Mouse (Mus musculus) limb, embryonic 15.5 days (tissue): ENCODE data around the gene Pik3r1. TPM values are rescaled to one million over a fixed set of nuclear protein-coding genes. Genes with fewer than 3 reads are reported as not detected.

ENCODE experiments used
- ATAC-seq: fragments of 200-750 bp; cut with Nextera tagmentation; 2 replicates; pipeline ENCODE4 v1.8.0; 2017; ENCODE audit warnings: low read depth, moderate TSS enrichment; ENCODE audit not compliant: insufficient number of reproducible peaks, low FRiP score, low TSS enrichment
- H3K27ac ChIP-seq: fragments of 300-500 bp; sonication (generic); 2 replicates; pipeline ENCODE4 v1.5.1; 2015; ENCODE audit warnings: moderate library complexity, mild to moderate bottlenecking, inconsistent platforms
- H3K27me3 ChIP-seq: fragments of 300-500 bp; sonication (generic); 2 replicates; pipeline ENCODE4 v1.6.1; 2015; ENCODE audit warnings: inconsistent platforms
- H3K36me3 ChIP-seq: fragments of 300-500 bp; sonication (generic); 2 replicates; pipeline ENCODE4 v1.6.1; 2015; ENCODE audit warnings: inconsistent platforms
- H3K4me1 ChIP-seq: fragments of 300-500 bp; sonication (generic); 2 replicates; pipeline ENCODE4 v1.6.1; 2015; ENCODE audit warnings: inconsistent platforms
- H3K4me2 ChIP-seq: fragments of 300-500 bp; sonication (generic); 2 replicates; pipeline ENCODE4 v1.6.1; 2015; ENCODE audit warnings: mild to moderate bottlenecking, inconsistent platforms
- H3K4me3 ChIP-seq: fragments of 300-500 bp; sonication (generic); 2 replicates; pipeline ENCODE4 v1.5.1; 2015; ENCODE audit warnings: mild to moderate bottlenecking, inconsistent platforms
- H3K9ac ChIP-seq: fragments of 300-500 bp; sonication (generic); 2 replicates; pipeline ENCODE4 v1.6.1; 2015; ENCODE audit warnings: inconsistent platforms
- H3K9me3 ChIP-seq: fragments of 300-500 bp; sonication (generic); 2 replicates; pipeline ENCODE4 v1.6.1; 2016; ENCODE audit warnings: inconsistent platforms
- WGBS: fragments of 180-500 bp; shearing (Covaris S2); methylation state at CpG from one replicate; pipeline ENCODE4 v1.1.7; 2015; 5-methylcytosine and 5-hydroxymethylcytosine counted together
- polyA plus RNA-seq: library from polyadenylated mRNA; unstranded; fragments of >200 nt; fragmentation: Nextera tagmentation; extraction: Ambion mirVana; gene quantifications from 2 replicates; pipeline ENCODE4 v1.2.1, GENCODE M21; 2015

Pik3r1 gene
- polyA plus RNA-seq, 1 experiment from 2014 or later = 48.9 TPM

- Histone ChIP-seq H3K4me3 (no peak overlapping the region), H3K4me1 (peaks cover 11% of the 10 kb centered on the region), H3K27ac (no peak overlapping the region), H3K36me3 (peaks cover 67% of the 10 kb centered on the region), H3K9ac (no peak overlapping the region), H3K27me3 (no peaks in the 10 kb centered on the region), H3K9me3 (no peaks in the 10 kb centered on the region), H3K4me2 (no peak overlapping the region)
- 91% methylated on average over 13 of the region's 13 CpGs for WGBS
- ATAC-seq = no peak
These were observed 81.8 kb downstream of the Pik3r1 start for GRCm38 (mm10) chr13:101686256-101686655.

GRCm38 (mm10) chr13:101684706-101685105 lies 83.3 kb downstream of the Pik3r1 start:
- Histone ChIP-seq H3K4me2 (no peak overlapping the region), H3K9me3 (no peaks in the 10 kb centered on the region), H3K27me3 (no peaks in the 10 kb centered on the region), H3K4me3 (no peak overlapping the region), H3K36me3 (peaks cover 72% of the 10 kb centered on the region), H3K27ac (no peak overlapping the region), H3K4me1 (no peaks in the 10 kb centered on the region), H3K9ac (no peak overlapping the region)
- 93% methylated on average over 14 of the region's 14 CpGs for WGBS
- no peak for ATAC-seq

- H3K9ac ChIP-seq = no peak overlapping the region
- ATAC-seq = no peak
- H3K9me3 ChIP-seq = no peaks in the 10 kb centered on the region
- H3K4me1 ChIP-seq = no peaks in the 10 kb centered on the region
- H3K36me3 ChIP-seq = peaks cover 57% of the 10 kb centered on the region
- no peak overlapping the region for H3K27ac ChIP-seq
- H3K4me2 ChIP-seq = no peak overlapping the region
- WGBS = 65% methylated on average over 4 of the region's 4 CpGs
- no peaks in the 10 kb centered on the region for H3K27me3 ChIP-seq
- H3K4me3 ChIP-seq = no peak overlapping the region
These were observed 85.6 kb downstream of the Pik3r1 start for GRCm38 (mm10) chr13:101682378-101682777.

- WGBS = 76% methylated on average over 1 of the region's 1 CpGs
- no peak overlapping the region for H3K4me2 ChIP-seq
- no peaks in the 10 kb centered on the region for H3K4me1 ChIP-seq
- no peaks in the 10 kb centered on the region for H3K9me3 ChIP-seq
- no peak overlapping the region for H3K9ac ChIP-seq
- no peak overlapping the region for H3K4me3 ChIP-seq
- H3K27me3 ChIP-seq = no peaks in the 10 kb centered on the region
- no peak overlapping the region for H3K27ac ChIP-seq
- ATAC-seq = no peak
- peaks cover 34% of the 10 kb centered on the region for H3K36me3 ChIP-seq
These were observed 87.9 kb downstream of the Pik3r1 start for GRCm38 (mm10) chr13:101680083-101680482.

GRCm38 (mm10) chr13:101678984-101679383 lies 89.0 kb downstream of the Pik3r1 start:
- Histone ChIP-seq H3K27ac (no peak overlapping the region), H3K9me3 (no peaks in the 10 kb centered on the region), H3K4me3 (no peak overlapping the region), H3K27me3 (no peaks in the 10 kb centered on the region), H3K4me1 (no peaks in the 10 kb centered on the region), H3K4me2 (no peak overlapping the region), H3K36me3 (peaks cover 24% of the 10 kb centered on the region), H3K9ac (no peak overlapping the region)
- no peak for ATAC-seq
- 85% methylated on average over 1 of the region's 1 CpGs for WGBS

GRCm38 (mm10) chr13:101678036-101678435 lies 90.0 kb downstream of the Pik3r1 start:
- Histone ChIP-seq H3K9me3 (no peaks in the 10 kb centered on the region), H3K9ac (no peak overlapping the region), H3K36me3 (peaks cover 19% of the 10 kb centered on the region), H3K4me3 (no peak overlapping the region), H3K4me2 (no peak overlapping the region), H3K27ac (no peak overlapping the region), H3K4me1 (no peaks in the 10 kb centered on the region), H3K27me3 (no peaks in the 10 kb centered on the region)
- WGBS = 87% methylated on average over 4 of the region's 4 CpGs
- ATAC-seq = no peak

- Histone ChIP-seq H3K4me3 (no peak overlapping the region), H3K27me3 (no peaks in the 10 kb centered on the region), H3K27ac (no peak overlapping the region), H3K4me1 (no peaks in the 10 kb centered on the region), H3K4me2 (no peak overlapping the region), H3K9me3 (no peaks in the 10 kb centered on the region), H3K9ac (no peak overlapping the region), H3K36me3 (no peaks in the 10 kb centered on the region)
- ATAC-seq = no peak
- 81% methylated on average over 3 of the region's 3 CpGs for WGBS
These were observed 94.1 kb downstream of the Pik3r1 start for GRCm38 (mm10) chr13:101673876-101674275.

- no peak overlapping the region for H3K4me2 ChIP-seq
- H3K27ac ChIP-seq = no peak overlapping the region
- H3K4me3 ChIP-seq = no peak overlapping the region
- H3K36me3 ChIP-seq = no peaks in the 10 kb centered on the region
- no peak overlapping the region for H3K9ac ChIP-seq
- no peaks in the 10 kb centered on the region for H3K9me3 ChIP-seq
- ATAC-seq = no peak
- no peaks in the 10 kb centered on the region for H3K27me3 ChIP-seq
- WGBS = 16% methylated on average over 3 of the region's 3 CpGs
- H3K4me1 ChIP-seq = no peaks in the 10 kb centered on the region
These were observed 99.2 kb downstream of the Pik3r1 start for GRCm38 (mm10) chr13:101668859-101669258.

GRCm38 (mm10) chr13:101664010-101664409 lies 104.0 kb downstream of the Pik3r1 start:
- peaks cover 2% of the 10 kb centered on the region; the same call in 1 of the 2 replicates for H3K4me1 ChIP-seq
- 78% methylated on average over 5 of the region's 5 CpGs for WGBS
- H3K27me3 ChIP-seq = no peaks in the 10 kb centered on the region
- no peaks in the 10 kb centered on the region for H3K9me3 ChIP-seq
- no peak overlapping the region for H3K4me2 ChIP-seq
- no peaks in the 10 kb centered on the region for H3K36me3 ChIP-seq
- no peak overlapping the region for H3K9ac ChIP-seq
- H3K4me3 ChIP-seq = no peak overlapping the region
- no peak overlapping the region for H3K27ac ChIP-seq
- ATAC-seq = no peak

- Histone ChIP-seq H3K4me2 (no peak overlapping the region), H3K27ac (no peak overlapping the region), H3K27me3 (no peaks in the 10 kb centered on the region), H3K9ac (no peak overlapping the region), H3K4me3 (no peak overlapping the region), H3K36me3 (no peaks in the 10 kb centered on the region), H3K9me3 (no peaks in the 10 kb centered on the region), H3K4me1 (peaks cover 4% of the 10 kb centered on the region; the same call in 1 of the 2 replicates)
- no peak for ATAC-seq
- WGBS = 78% methylated on average over 1 of the region's 1 CpGs
These were observed 105.1 kb downstream of the Pik3r1 start for GRCm38 (mm10) chr13:101662900-101663299.

- Histone ChIP-seq H3K9me3 (no peaks in the 10 kb centered on the region), H3K4me3 (no peak overlapping the region), H3K4me2 (no peak overlapping the region), H3K27me3 (no peaks in the 10 kb centered on the region), H3K36me3 (no peaks in the 10 kb centered on the region), H3K4me1 (peaks cover 4% of the 10 kb centered on the region; the same call in 1 of the 2 replicates), H3K27ac (no peak overlapping the region), H3K9ac (no peak overlapping the region)
- WGBS = 85% methylated on average over 6 of the region's 6 CpGs
- ATAC-seq = no peak
These were observed 106.5 kb downstream of the Pik3r1 start for GRCm38 (mm10) chr13:101661567-101661966.

- no peak overlapping the region for H3K27ac ChIP-seq
- no peaks in the 10 kb centered on the region for H3K36me3 ChIP-seq
- no peak overlapping the region for H3K4me2 ChIP-seq
- H3K9ac ChIP-seq = no peak overlapping the region
- WGBS = 97% methylated on average over 2 of the region's 2 CpGs
- no peak for ATAC-seq
- peaks cover 4% of the 10 kb centered on the region; the same call in 1 of the 2 replicates for H3K4me1 ChIP-seq
- no peak overlapping the region for H3K4me3 ChIP-seq
- H3K9me3 ChIP-seq = no peaks in the 10 kb centered on the region
- H3K27me3 ChIP-seq = no peaks in the 10 kb centered on the region
These were observed 107.8 kb downstream of the Pik3r1 start for GRCm38 (mm10) chr13:101660187-101660586.

GRCm38 (mm10) chr13:101652131-101652530 lies 115.9 kb downstream of the Pik3r1 start:
- Histone ChIP-seq H3K27ac (no peak overlapping the region), H3K27me3 (no peaks in the 10 kb centered on the region), H3K4me1 (no peaks in the 10 kb centered on the region), H3K36me3 (no peaks in the 10 kb centered on the region), H3K4me2 (no peak overlapping the region), H3K4me3 (no peak overlapping the region), H3K9me3 (no peaks in the 10 kb centered on the region), H3K9ac (no peak overlapping the region)
- no peak for ATAC-seq
- WGBS = 91% methylated on average over 2 of the region's 2 CpGs
